Mouse (Mus musculus) CH12.LX (cell line): ENCODE data around the gene Ghrl.

ENCODE experiments used
- CHD2 ChIP-seq: IDR thresholded peaks from 2 replicates; pipeline ENCODE4 v1.6.1; 2011; ENCODE audit warnings: low read length, improper control_type of control experiment
- CTCF ChIP-seq, 2 experiments: IDR thresholded peaks in 1 of 2; conservative IDR thresholded peaks in 1 of 2; 2 replicates each; pipeline ENCODE4 v1.5.1; 2011 to 2012; ENCODE audit warnings: low read depth in 2 of 2, low read length in 2 of 2, improper control_type of control experiment in 1 of 2, inconsistent platforms in 1 of 2, mild to moderate bottlenecking in 1 of 2, moderate library complexity in 1 of 2
- EP300 ChIP-seq: IDR thresholded peaks from 2 replicates; pipeline ENCODE4 v1.6.1; 2011; ENCODE audit warnings: low read length, improper control_type of control experiment
- MAFK ChIP-seq: IDR thresholded peaks from 2 replicates; pipeline ENCODE4 v1.6.1; 2011; ENCODE audit warnings: low read length, improper control_type of control experiment; ENCODE audit not compliant: insufficient replicate concordance
- SMC3 ChIP-seq: IDR thresholded peaks from 2 replicates; pipeline ENCODE4 v1.6.1; 2011; ENCODE audit warnings: low read depth, low read length, improper control_type of control experiment

- TF ChIP-seq SMC3 (no peak), EP300 (no peak), CHD2 (no peak), CTCF (conservative IDR thresholded peaks at IDR 0.05 in 1 of 2, IDR thresholded peaks at IDR 0.05 in 1 of 2; ENCODE audit: low read depth in 2 of 2, low read length in 2 of 2) (no peak), MAFK (no peak)
Measured at GRCm38 (mm10) chr6:113690400-113691083, 29.1 kb downstream of the Ghrl start.
